Mouse (Mus musculus): ENCODE measurements around the gene Mmel1.

Mmel1 gene

GRCm38 (mm10) chr4:154864271-154864771, 5.1 kb upstream of the Mmel1 start:
- DNase-seq (ENCODE audit: low spot score in 2 of 2), result peak; percentile 88 to 93

GRCm38 (mm10) chr4:154864961-154865760, 4.2 kb upstream of the Mmel1 start:
- no peak for DNase-seq (ENCODE audit: low spot score in 2 of 2)

- DNase-seq (ENCODE audit: low spot score in 2 of 2), result no peak
Observed at GRCm38 (mm10) chr4:154866391-154866790, 3.0 kb upstream of the Mmel1 start.

- no peak for DNase-seq (ENCODE audit: low spot score in 2 of 2)
Observed at GRCm38 (mm10) chr4:154867257-154867656, 2.1 kb upstream of the Mmel1 start.

GRCm38 (mm10) chr4:154870721-154871120, 1.3 kb downstream of the Mmel1 start:
- no peak for DNase-seq (ENCODE audit: low spot score in 2 of 2)

GRCm38 (mm10) chr4:154871757-154872251, 2.4 kb downstream of the Mmel1 start:
- no peak for DNase-seq (ENCODE audit: low spot score in 2 of 2)

GRCm38 (mm10) chr4:154873186-154873585, 3.8 kb downstream of the Mmel1 start:
- DNase-seq (ENCODE audit: low spot score in 2 of 2), result no peak

GRCm38 (mm10) chr4:154877864-154878548, 8.6 kb downstream of the Mmel1 start:
- peak; percentile 92 to 95 for DNase-seq (ENCODE audit: low spot score in 2 of 2)

- no peak for DNase-seq (ENCODE audit: low spot score in 2 of 2)
Observed at GRCm38 (mm10) chr4:154880730-154881129, 11.3 kb downstream of the Mmel1 start.

- no peak for DNase-seq (ENCODE audit: low spot score in 2 of 2)
Observed at GRCm38 (mm10) chr4:154882014-154882659, 12.8 kb downstream of the Mmel1 start.

- DNase-seq (ENCODE audit: low spot score in 2 of 2), result no peak
Observed at GRCm38 (mm10) chr4:154885416-154885815, 16.0 kb downstream of the Mmel1 start.

- DNase-seq (ENCODE audit: low spot score in 2 of 2), result peak in 1 of 2 experiments; percentile 52
Observed at GRCm38 (mm10) chr4:154886876-154887592, 17.6 kb downstream of the Mmel1 start.

GRCm38 (mm10) chr4:154887593-154888250, 18.3 kb downstream of the Mmel1 start:
- DNase-seq (ENCODE audit: low spot score in 2 of 2), result no peak

- DNase-seq (ENCODE audit: low spot score in 2 of 2), result no peak
Observed at GRCm38 (mm10) chr4:154890887-154891286, 21.5 kb downstream of the Mmel1 start.

GRCm38 (mm10) chr4:154895549-154895948, 26.2 kb downstream of the Mmel1 start:
- no peak for DNase-seq (ENCODE audit: low spot score in 2 of 2)

- DNase-seq (ENCODE audit: low spot score in 2 of 2), result no peak
Observed at GRCm38 (mm10) chr4:154897676-154898465, 28.5 kb downstream of the Mmel1 start.

GRCm38 (mm10) chr4:154898506-154899446, 29.4 kb downstream of the Mmel1 start, which contains the start of gene Fam213b:
TSS of gene Fam213b (minus strand) at chr4:154899135.
- peak; percentile 47 to 66 for DNase-seq (ENCODE audit: low spot score in 2 of 2)

- DNase-seq (ENCODE audit: low spot score in 2 of 2), result no peak
Observed at GRCm38 (mm10) chr4:154902371-154902770, 33.0 kb downstream of the Mmel1 start.

Data from cerebellum, postnatal 4 days (tissue).